Mouse (Mus musculus) midbrain, postnatal 0 days (tissue): Measurements from ENCODE around the gene Popdc2. TPM values are rescaled to one million over a fixed set of nuclear protein-coding genes. Genes with fewer than 3 reads are reported as not detected.

Experiments used
- ATAC-seq: fragments of 200-750 bp; cut with Nextera tagmentation; 2 replicates; pipeline ENCODE4 v1.8.0; 2017; ENCODE audit warnings: moderate number of reproducible peaks, mild to moderate bottlenecking, moderate TSS enrichment, moderate library complexity; ENCODE audit not compliant: low FRiP score
- DNase-seq: peaks from one replicate; pipeline ENCODE4 v3.0.0-alpha.2; 2015; ENCODE audit warnings: low spot score
- H3K27ac ChIP-seq: fragments of 300-500 bp; sonication (generic); 2 replicates; pipeline ENCODE4 v1.5.1; 2014; ENCODE audit warnings: low read depth, mild to moderate bottlenecking, low read length, mixed read lengths
- H3K27me3 ChIP-seq: fragments of 300-500 bp; sonication (generic); 2 replicates; pipeline ENCODE4 v1.6.1; 2014; ENCODE audit warnings: low read length, control low read depth, mixed read lengths; ENCODE audit not compliant: insufficient read depth
- H3K36me3 ChIP-seq: fragments of 300-500 bp; sonication (generic); 2 replicates; pipeline ENCODE4 v1.6.1; 2014; ENCODE audit warnings: low read length, control low read depth, mixed read lengths; ENCODE audit not compliant: insufficient read depth
- H3K4me1 ChIP-seq: fragments of 300-500 bp; sonication (generic); 2 replicates; pipeline ENCODE4 v1.6.1; 2014; ENCODE audit warnings: mild to moderate bottlenecking, control low read depth, antibody characterized with exemption, low read length, mixed read lengths; ENCODE audit not compliant: insufficient read depth
- H3K4me2 ChIP-seq: fragments of 300-500 bp; sonication (generic); 2 replicates; pipeline ENCODE4 v1.6.1; 2014; ENCODE audit warnings: low read depth, mild to moderate bottlenecking, low read length, mixed read lengths; ENCODE audit not compliant: poor library complexity, severe bottlenecking
- H3K4me3 ChIP-seq: fragments of 300-500 bp; sonication (generic); 2 replicates; pipeline ENCODE4 v1.5.1; 2014; ENCODE audit warnings: low read depth, mild to moderate bottlenecking, low read length, moderate library complexity
- H3K9ac ChIP-seq: fragments of 300-500 bp; sonication (generic); replicated peaks from 2 replicates; pipeline ENCODE4 v1.6.1; 2014; ENCODE audit warnings: mild to moderate bottlenecking, low read length, moderate library complexity, mixed read lengths; ENCODE audit not compliant: poor library complexity, severe bottlenecking
- H3K9me3 ChIP-seq: fragments of 300-500 bp; sonication (generic); 2 replicates; pipeline ENCODE4 v1.6.1; 2016; ENCODE audit warnings: low read length, control low read depth
- CTCF ChIP-seq: IDR thresholded peaks from 2 replicates; pipeline ENCODE4 v1.5.1; 2016; ENCODE audit warnings: antibody characterized with exemption, mild to moderate bottlenecking
- WGBS: fragments of 180-500 bp; shearing (Covaris S2); extraction: QIAGEN DNeasy Blood & Tissue Kit; methylation state at CpG from one replicate; pipeline ENCODE4 v1.1.7; 2014; 5-methylcytosine and 5-hydroxymethylcytosine counted together
- polyA plus RNA-seq: library from polyadenylated mRNA; unstranded; fragments of >200 nt; fragmentation: Nextera tagmentation; extraction: Ambion mirVana; gene quantifications from 2 replicates; pipeline ENCODE4 v1.2.1, GENCODE M21; 2015
- total RNA-seq: library from RNA; depleted of rRNA; stranded (reverse); fragments of >200 nt; gene quantifications from 2 replicates; pipeline ENCODE4 v1.2.3, GENCODE M21; 2014

Gene Popdc2
- total and polyA plus RNA-seq, 2 experiments from 2014 or later, result 0.49 to 1.5 TPM

- WGBS, result 90% methylated on average over 15 of the region's 15 CpGs
- H3K9ac ChIP-seq, result no peak overlapping the region
- no peak for TF ChIP-seq CTCF
- H3K4me3 ChIP-seq, result no peak overlapping the region
- H3K4me2 ChIP-seq, result no peak overlapping the region
- H3K27me3 ChIP-seq, result no peaks in the 10 kb centered on the region
- H3K36me3 ChIP-seq, result no peaks in the 10 kb centered on the region
- DNase-seq (no peak), ATAC-seq (no peak)
- no peak overlapping the region for H3K27ac ChIP-seq
- no peaks in the 10 kb centered on the region for H3K9me3 ChIP-seq
- H3K4me1 ChIP-seq, result no peaks in the 10 kb centered on the region
These were observed 9.8 kb downstream of the Popdc2 start for GRCm38 (mm10) chr16:38371705-38372296.

GRCm38 (mm10) chr16:38372876-38373275 is 10.9 kb downstream of the Popdc2 start:
- no peak for ATAC-seq
- Histone ChIP-seq H3K4me2 (no peak overlapping the region), H3K36me3 (no peaks in the 10 kb centered on the region), H3K9me3 (no peaks in the 10 kb centered on the region), H3K4me1 (no peaks in the 10 kb centered on the region), H3K27me3 (no peaks in the 10 kb centered on the region), H3K4me3 (no peak overlapping the region), H3K27ac (no peak overlapping the region), H3K9ac (no peak overlapping the region)
- no peak for TF ChIP-seq CTCF
- DNase-seq, result no peak
- 82% methylated on average over 4 of the region's 4 CpGs for WGBS

- no peak for ATAC-seq
- 84% methylated on average over 10 of the region's 10 CpGs for WGBS
- Histone ChIP-seq H3K27me3 (no peaks in the 10 kb centered on the region), H3K4me1 (no peaks in the 10 kb centered on the region), H3K9ac (no peak overlapping the region), H3K4me3 (no peak overlapping the region), H3K36me3 (no peaks in the 10 kb centered on the region), H3K27ac (no peak overlapping the region), H3K9me3 (no peaks in the 10 kb centered on the region), H3K4me2 (no peak overlapping the region)
- DNase-seq, result no peak
- TF ChIP-seq CTCF, result no peak
These were observed 11.4 kb downstream of the Popdc2 start for GRCm38 (mm10) chr16:38373439-38373838.

GRCm38 (mm10) chr16:38373941-38374340 is 11.9 kb downstream of the Popdc2 start:
- ATAC-seq (no peak), DNase-seq (no peak)
- Histone ChIP-seq H3K4me2 (no peak overlapping the region), H3K4me1 (no peaks in the 10 kb centered on the region), H3K9me3 (no peaks in the 10 kb centered on the region), H3K27me3 (no peaks in the 10 kb centered on the region), H3K4me3 (no peak overlapping the region), H3K27ac (no peak overlapping the region), H3K36me3 (no peaks in the 10 kb centered on the region), H3K9ac (no peak overlapping the region)
- no peak for TF ChIP-seq CTCF
- WGBS, result 81% methylated on average over 16 of the region's 16 CpGs

- Histone ChIP-seq H3K27me3 (no peaks in the 10 kb centered on the region), H3K9ac (no peak overlapping the region), H3K4me1 (no peaks in the 10 kb centered on the region), H3K4me2 (no peak overlapping the region), H3K4me3 (no peak overlapping the region), H3K9me3 (no peaks in the 10 kb centered on the region), H3K27ac (no peak overlapping the region), H3K36me3 (no peaks in the 10 kb centered on the region)
- ATAC-seq, result no peak
- 81% methylated on average over 10 of the region's 10 CpGs for WGBS
- no peak for DNase-seq
- no peak for TF ChIP-seq CTCF
These were observed 12.6 kb downstream of the Popdc2 start for GRCm38 (mm10) chr16:38374379-38375140.

GRCm38 (mm10) chr16:38375182-38375581 is 13.2 kb downstream of the Popdc2 start:
- H3K27ac ChIP-seq, result no peak overlapping the region
- DNase-seq, result no peak
- ATAC-seq, result no peak
- no peak overlapping the region for H3K4me2 ChIP-seq
- no peaks in the 10 kb centered on the region for H3K9me3 ChIP-seq
- WGBS, result 84% methylated on average over 7 of the region's 7 CpGs
- no peak for TF ChIP-seq CTCF
- no peak overlapping the region for H3K9ac ChIP-seq
- no peaks in the 10 kb centered on the region for H3K36me3 ChIP-seq
- no peaks in the 10 kb centered on the region for H3K27me3 ChIP-seq
- H3K4me1 ChIP-seq, result no peaks in the 10 kb centered on the region
- no peak overlapping the region for H3K4me3 ChIP-seq
